Mouse (Mus musculus): Measurements from ENCODE around the gene Zfp334.

Zfp334 gene

DNA sequence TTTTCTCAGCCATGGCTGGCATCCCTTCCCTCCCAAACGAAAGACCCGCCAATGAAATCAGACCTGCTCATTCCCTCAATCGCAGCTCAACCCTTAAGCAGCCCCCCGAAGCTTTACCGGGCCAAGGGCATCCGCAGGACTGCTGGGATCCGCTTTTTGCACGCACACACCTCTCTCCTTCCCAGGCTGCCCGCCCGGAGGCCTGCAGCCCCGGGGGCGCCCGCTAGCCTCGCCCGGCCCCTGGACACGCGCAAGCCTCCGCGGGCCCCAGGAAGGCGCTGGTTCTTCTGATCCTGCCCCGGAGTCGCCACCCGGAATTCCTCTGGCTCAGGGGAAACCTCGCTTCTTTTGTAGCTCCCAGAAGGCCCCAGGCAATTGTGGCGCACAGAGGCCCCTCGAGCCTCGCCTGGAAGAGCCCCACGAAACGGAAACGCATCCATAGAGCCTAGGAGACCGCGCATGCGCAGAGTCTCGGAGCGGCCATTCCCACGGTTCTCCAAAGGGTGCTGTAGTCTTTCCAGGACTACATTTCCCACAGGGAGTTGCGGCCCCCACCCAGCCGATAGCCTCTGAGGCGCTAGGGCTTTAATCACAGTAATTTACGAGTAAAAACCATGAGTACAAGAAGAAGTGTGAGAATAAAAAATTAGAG lies at the start of gene Zfp334:
Gene Zfp334 (minus strand): TSS at position 416 of the 652 bp plus-strand sequence.
- DNase-seq (ENCODE audit: low read depth, low spot score): peak; percentile 95

DNA sequence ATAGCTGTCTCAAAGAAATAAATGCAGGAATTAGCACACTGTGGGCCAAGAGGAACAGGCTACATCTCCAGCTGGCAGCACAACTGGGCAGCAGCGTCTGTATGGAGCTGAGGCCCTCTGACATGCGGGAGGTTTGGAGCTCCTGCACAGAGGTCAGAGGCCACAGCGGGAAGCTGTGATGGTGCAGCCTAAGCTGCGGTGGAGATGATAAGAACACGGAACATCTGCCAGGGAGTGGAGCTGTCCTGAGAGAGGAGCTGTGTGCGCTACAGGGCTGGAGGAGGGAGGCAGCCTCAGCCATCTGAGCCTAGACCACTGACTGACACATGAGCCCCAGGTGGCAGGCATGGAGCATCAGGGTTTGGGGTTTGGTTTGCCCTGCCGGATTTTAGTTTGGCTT lies 40.6 kb upstream of the Zfp334 start:
- DNase-seq (ENCODE audit: low read depth, low spot score): no peak

DNA sequence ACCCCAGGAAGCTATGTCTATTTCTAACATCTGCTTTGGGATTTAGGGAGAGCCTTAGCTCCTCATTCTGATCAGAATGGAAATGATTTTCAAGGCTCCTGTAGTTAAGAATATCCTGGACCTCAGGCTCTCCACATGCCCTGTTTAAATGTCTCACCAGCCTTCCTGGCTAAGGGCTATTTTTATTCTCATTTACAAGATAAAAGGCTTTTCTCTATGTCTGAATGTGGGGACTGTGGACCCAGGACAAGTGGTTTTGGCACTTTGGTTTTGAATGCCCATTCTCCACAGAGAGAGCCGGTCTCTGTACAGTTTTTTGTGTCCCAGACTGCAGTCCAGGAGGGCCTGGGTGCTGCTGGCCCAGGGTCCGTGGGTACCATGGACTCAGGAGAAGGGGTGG lies 32.1 kb upstream of the Zfp334 start:
- no peak for DNase-seq (ENCODE audit: low read depth, low spot score)

GRCm38 (mm10) chr2:165419670-165420111 lies 31.6 kb upstream of the Zfp334 start:
- DNase-seq (ENCODE audit: low read depth, low spot score): no peak

- DNase-seq (ENCODE audit: low read depth, low spot score): no peak
Observed at GRCm38 (mm10) chr2:165418577-165418976, 30.5 kb upstream of the Zfp334 start.

DNA sequence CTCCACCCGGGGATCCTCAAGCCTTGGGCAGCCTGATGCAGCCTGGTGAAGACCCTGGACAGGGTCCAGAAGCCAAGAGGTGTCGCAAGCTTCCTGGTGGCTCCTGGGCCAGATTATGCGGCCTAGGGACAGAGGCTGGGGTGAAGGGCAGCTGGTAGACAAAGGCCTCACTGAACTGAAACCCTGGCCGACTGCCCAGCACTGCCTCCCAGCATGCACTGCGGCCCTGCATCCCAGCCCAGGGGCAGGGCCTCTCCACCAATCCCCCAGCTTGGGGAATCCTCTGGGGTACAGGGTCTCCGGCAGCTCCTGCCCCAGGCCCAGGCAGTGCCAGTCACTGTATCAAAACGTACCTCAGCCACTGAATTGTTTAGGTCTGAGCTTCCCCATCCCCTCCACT lies 29.2 kb upstream of the Zfp334 start:
- DNase-seq (ENCODE audit: low read depth, low spot score): no peak

- peak; percentile 15 for DNase-seq (ENCODE audit: low read depth, low spot score)
Observed at GRCm38 (mm10) chr2:165415795-165416194, 27.7 kb upstream of the Zfp334 start.

DNA sequence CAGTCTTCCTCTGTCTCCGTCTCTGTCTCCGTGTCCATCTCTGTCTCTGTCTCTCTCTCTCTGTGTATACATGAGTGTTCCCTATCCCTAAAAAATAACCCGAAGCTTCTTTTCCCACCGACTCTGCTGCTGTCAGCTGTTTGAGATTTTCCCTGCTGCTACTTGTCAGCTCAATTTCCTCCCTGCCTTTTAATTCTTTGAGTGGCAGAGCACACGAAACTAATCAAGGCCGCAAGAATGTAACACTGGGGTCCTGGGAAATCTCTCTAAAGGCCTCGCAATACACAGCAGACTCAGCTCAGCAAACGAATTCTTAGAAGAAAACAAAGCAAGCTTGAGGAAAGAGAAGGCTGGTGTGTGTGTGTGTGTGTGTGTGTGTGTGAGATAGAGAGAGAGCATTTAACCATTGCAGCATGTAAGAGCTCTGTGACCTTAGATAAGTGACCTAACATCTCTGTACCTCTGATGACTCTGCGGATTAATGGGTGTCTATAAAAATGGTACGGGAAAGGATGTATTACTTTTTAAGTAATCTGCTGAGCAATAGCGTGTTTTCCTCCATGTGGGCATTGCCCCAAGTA lies 27.2 kb upstream of the Zfp334 start:
- DNase-seq (ENCODE audit: low read depth, low spot score): no peak

DNA sequence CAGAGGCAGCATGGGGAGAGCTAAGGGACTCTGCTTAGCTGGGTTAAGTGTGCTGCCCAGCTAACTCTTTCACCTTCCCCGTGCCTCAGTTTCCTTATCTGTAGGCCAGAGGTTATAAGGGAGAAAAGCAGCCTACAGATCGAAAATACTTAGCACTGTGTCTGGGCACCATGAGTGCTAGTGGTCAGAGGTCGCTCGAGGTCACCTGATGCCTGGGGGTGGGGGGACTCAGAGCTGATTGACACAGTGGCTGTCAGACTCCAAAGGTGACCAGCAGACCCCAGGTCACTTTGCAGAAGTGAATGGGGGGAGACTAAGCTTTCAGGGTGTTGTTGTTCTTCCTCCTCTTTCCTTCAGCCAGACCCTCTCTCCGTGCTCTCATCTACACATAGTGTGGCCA lies 26.3 kb upstream of the Zfp334 start:
- no peak for DNase-seq (ENCODE audit: low read depth, low spot score)

DNA sequence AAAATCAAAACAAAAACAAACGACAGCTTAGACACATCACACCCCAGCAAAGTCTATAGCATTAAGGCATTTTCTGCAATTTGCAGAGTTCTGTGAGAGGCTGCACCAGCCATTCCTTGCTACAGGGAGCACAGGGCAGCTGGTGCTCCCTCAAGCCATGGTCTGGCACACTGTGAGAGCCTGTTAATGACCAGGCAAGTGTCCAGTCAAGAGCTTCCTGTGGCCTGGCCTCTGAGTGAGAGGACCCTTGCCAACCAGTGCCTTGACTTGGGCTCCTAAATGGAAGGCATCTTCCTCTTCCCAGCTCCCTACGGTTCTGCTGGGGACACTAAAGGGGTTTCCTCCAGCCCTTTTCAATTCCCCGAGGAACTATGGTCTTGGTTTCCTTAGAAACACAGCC lies 25.8 kb upstream of the Zfp334 start:
- DNase-seq (ENCODE audit: low read depth, low spot score): no peak

GRCm38 (mm10) chr2:165407700-165408301 lies 19.7 kb upstream of the Zfp334 start:
- DNase-seq (ENCODE audit: low read depth, low spot score): peak; percentile 74

- no peak for DNase-seq (ENCODE audit: low read depth, low spot score)
Observed at GRCm38 (mm10) chr2:165405351-165405750, 17.3 kb upstream of the Zfp334 start.

DNA sequence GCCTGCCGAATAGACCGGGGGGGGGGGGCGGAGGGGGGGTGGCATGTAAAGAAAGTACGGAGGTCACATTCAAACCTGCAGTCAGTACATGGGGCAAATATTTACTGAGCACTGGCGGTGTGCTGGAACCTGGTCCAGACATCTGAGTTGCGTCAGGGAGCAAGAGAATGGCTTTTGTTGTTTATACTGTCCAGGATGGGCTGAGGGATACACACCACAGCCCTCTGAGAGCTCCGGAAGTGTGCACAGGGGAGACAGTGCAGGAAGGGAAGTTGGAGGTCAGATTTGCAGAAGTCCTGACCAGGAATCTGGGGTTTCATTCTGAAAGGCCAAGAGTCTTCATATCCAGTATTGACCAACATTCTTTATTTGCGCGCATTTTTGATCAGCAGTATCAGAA lies 16.9 kb upstream of the Zfp334 start:
- no peak for DNase-seq (ENCODE audit: low read depth, low spot score)

DNA sequence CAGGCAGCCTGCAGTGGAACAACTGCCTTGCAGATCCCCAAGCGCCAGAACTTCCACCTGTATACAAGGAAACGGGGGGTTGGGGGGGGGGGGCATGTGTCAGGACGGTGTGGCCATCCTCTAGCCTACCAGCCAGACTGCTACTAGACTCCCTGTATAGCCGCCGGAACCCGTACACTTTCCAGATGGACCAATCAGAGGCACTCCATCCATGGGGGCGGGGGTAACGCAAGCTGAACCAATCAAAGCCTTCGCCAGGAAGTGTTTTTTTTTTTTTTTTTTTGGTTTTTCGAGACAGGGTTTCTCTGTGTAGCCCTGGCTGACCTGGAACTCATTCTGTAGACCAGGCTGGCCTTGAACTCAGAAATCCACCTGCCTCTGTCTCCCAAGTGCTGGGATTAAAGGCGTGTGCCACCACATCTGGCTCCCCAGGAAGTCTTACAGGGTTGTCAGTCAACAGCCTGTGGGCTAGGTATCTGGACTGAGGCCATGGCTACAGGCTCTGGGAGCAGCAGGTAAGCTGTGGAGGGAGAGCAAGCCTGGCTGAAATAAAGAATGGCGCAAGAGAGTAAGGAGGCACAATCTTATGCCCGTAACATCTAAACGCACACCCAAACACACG lies 10.2 kb upstream of the Zfp334 start:
- DNase-seq (ENCODE audit: low read depth, low spot score): peak; percentile 88

GRCm38 (mm10) chr2:165397502-165398163 lies 9.6 kb upstream of the Zfp334 start:
- DNase-seq (ENCODE audit: low read depth, low spot score): no peak

DNA sequence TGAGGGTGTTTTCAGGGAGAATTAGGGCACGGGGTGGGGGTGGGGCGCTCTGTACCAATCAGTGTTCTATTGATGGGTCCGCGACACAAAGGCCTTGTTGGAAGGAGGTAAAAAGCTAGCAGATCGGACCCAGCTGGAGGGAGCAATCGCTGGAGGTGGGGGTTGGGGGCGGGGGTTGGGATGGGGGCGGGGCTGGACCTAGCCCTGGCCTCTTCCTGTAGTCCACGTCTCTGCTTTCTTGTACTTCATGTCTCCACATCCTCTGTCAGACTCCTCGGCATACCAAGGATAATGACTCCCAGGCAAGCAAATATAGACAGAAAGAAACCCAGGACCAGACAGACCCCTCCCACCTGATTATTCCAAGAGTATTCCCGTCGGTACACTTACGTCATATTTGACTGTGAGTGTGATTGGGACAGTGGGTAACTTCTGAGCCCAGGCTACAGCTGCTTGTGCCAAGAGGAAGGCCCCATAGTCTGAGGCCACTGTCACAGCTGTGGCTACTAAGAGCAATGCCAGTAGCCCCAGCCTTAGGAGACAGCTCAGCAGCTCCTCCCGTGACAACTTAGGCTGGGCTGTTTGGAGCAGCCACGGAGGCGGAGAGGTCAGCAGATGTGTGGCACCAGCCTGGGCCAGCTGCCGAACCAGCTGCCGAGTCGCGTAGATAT lies 8.9 kb upstream of the Zfp334 start:
- DNase-seq (ENCODE audit: low read depth, low spot score): peak; percentile 23

DNA sequence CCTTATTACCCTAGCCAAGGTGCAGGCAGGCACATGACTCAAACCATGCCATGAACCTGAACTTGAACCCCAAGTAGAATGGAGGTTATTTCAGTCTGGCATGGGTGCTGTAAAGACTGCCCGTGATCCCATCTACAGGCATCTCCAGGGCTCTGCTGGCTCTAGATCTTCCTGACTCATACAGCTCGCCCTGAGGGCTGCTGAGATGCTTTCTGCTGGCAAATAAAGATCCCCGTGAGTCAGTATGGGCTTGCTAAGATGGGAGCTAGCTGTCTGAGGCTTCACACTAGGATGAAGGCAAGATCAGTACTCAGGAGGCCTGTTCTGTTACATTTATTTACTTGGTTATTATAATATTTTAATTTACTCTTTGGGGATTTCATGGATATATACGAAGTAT lies 4.1 kb upstream of the Zfp334 start:
- DNase-seq (ENCODE audit: low read depth, low spot score): no peak

GRCm38 (mm10) chr2:165391561-165391960 lies 3.5 kb upstream of the Zfp334 start:
- DNase-seq (ENCODE audit: low read depth, low spot score): peak; percentile 74

DNA sequence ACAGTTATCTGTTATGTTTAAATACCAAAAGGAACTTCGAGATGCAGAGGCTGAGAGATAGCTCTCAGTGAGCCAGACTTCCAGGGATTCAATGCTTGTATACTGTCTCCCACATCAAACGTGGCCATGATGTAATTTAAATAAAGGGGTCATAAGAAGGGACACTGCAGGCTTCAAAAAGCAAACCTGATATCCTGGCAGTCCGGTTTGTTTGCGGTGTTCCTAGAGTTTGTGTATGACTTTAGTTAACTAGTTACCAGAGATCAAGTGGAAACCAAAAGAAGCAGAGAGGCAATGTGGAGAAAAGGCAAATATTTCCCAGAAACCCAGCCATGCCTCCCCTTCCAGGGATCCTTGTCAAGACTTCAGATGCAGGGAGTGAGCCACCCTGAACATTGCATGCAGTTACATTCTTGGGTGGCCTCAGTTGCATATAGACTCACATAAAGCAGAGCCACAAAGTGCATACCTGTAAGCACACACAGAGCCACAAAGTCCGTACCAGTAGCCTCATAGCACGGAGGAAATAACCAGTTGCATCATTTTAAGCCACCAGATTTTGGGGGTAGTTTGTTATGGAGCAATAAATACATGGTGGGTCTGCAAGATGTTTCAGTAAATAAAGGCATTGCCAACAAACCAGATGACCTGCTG lies 1.4 kb upstream of the Zfp334 start:
- no peak for DNase-seq (ENCODE audit: low read depth, low spot score)

DNA sequence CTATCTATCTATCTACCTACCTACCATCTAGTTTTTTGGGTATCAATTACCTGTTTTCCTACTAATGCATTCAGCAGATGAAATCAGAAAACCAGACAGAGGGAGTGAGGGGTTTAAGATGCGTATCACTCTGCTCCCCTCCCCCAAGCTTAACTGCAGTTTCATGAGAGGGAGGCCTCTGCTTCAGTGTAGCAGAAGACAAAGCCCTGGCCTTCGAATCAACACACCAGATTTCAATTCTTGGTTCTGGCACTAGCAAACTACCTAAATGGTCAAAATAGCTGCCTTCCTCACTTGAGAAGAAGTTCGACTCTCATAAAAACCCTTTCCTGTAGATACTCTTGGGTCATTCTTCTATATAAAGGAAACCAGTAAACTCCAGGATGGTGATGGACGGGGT lies 689 bp downstream of the Zfp334 start:
- no peak for DNase-seq (ENCODE audit: low read depth, low spot score)

- DNase-seq (ENCODE audit: low read depth, low spot score): peak; percentile 68
Observed at GRCm38 (mm10) chr2:165380050-165380449, 8.0 kb downstream of the Zfp334 start.
